Mouse (Mus musculus) left cerebral cortex, postnatal 25 days (tissue): ENCODE measurements at regions not wholly inside any gene's neighbourhood (a gene's known extent, or its start where the extent isn't known, plus 50 kb on each side); places are given as distances from the start of the nearest gene placed in this dataset.

Source experiments
- DNase-seq, 2 experiments: peaks; one replicate each; pipeline ENCODE4 v3.0.0; 2022; ENCODE audit warnings: low spot score in 2 of 2, mixed read lengths in 1 of 2
- intact Hi-C: fragments of 180-260 bp; cut with DNase I; formaldehyde crosslinking; loops from one replicate; pipeline ENCODE4 v1.15.1; 2025

GRCm38 (mm10) chr12:63598905-63599304, 875.6 kb downstream of the Fscb start:
- DNase-seq = no peak
- intact Hi-C loops = no loop called here

GRCm38 (mm10) chr12:63554672-63555071, 919.8 kb downstream of the Fscb start:
- intact Hi-C loops = no loop called here
- no peak for DNase-seq

- intact Hi-C loops = no loop called here
- no peak for DNase-seq
Observed at GRCm38 (mm10) chr12:63552831-63553230, 921.7 kb downstream of the Fscb start.

- peak; percentile 4 to 78 for DNase-seq
- intact Hi-C loops = no loop called here
Observed at GRCm38 (mm10) chr12:63534084-63534483, 940.4 kb downstream of the Fscb start.

GRCm38 (mm10) chr12:63503774-63504173, 970.7 kb downstream of the Fscb start:
- DNase-seq = no peak
- intact Hi-C loops = no loop called here

- intact Hi-C loops = no loop called here
- no peak for DNase-seq
Observed at GRCm38 (mm10) chr12:63490405-63490804, 984.1 kb downstream of the Fscb start.

- intact Hi-C loops = no loop called here
- DNase-seq = no peak
Observed at GRCm38 (mm10) chr12:63484087-63484486, 990.4 kb downstream of the Fscb start.

- intact Hi-C loops = no loop called here
- DNase-seq = no peak
Observed at GRCm38 (mm10) chr12:63468936-63469335, 1005.6 kb downstream of the Fscb start.
